Mouse (Mus musculus) G1E (cell line): ENCODE measurements around the gene Anapc13. TPM values are rescaled to one million over a fixed set of nuclear protein-coding genes. Genes with fewer than 3 reads are reported as not detected.

Experiments used
- ATAC-seq: 2 replicates; pipeline ENCODE4 v1.8.0; 2016; ENCODE audit warnings: mild to moderate bottlenecking; ENCODE audit not compliant: insufficient number of reproducible peaks, poor library complexity, low FRiP score, severe bottlenecking; ENCODE audit errors: extremely low read depth
- DNase-seq: peaks from one replicate; pipeline ENCODE4 v3.0.0; 2012; ENCODE audit warnings: low spot score
- H3K27me3 ChIP-seq: 2 replicates; pipeline ENCODE4 v1.6.1; 2012; ENCODE audit warnings: mild to moderate bottlenecking, low read length, inconsistent platforms; ENCODE audit not compliant: insufficient read depth
- H3K36me3 ChIP-seq: replicated peaks from 2 replicates; pipeline ENCODE3; 2012; ENCODE audit warnings: mild to moderate bottlenecking, inconsistent platforms
- H3K4me1 ChIP-seq: 2 replicates; pipeline ENCODE4 v1.6.1; 2012; ENCODE audit warnings: low read depth, low read length, inconsistent platforms, mixed read lengths; ENCODE audit not compliant: insufficient read depth
- H3K4me3 ChIP-seq: 2 replicates; pipeline ENCODE4 v1.5.1; 2012; ENCODE audit warnings: low read depth, mild to moderate bottlenecking, inconsistent platforms, low read length, moderate library complexity, mixed read lengths
- H3K9me3 ChIP-seq: replicated peaks from 2 replicates; pipeline ENCODE4 v1.6.1; 2012; ENCODE audit warnings: inconsistent platforms
- CTCF ChIP-seq: IDR thresholded peaks from 2 replicates; pipeline ENCODE4 v1.5.1; 2012; ENCODE audit warnings: low read depth, low read length, inconsistent platforms, mixed read lengths
- GATA1 ChIP-seq: IDR thresholded peaks from 2 replicates; pipeline ENCODE4 v1.6.1; 2012; ENCODE audit warnings: borderline replicate concordance, low read length, inconsistent platforms, mixed read lengths
- GATA2 ChIP-seq: IDR thresholded peaks from 2 replicates; pipeline ENCODE4 v1.6.1; 2012; ENCODE audit warnings: low read depth, low read length, inconsistent platforms, borderline replicate concordance
- POLR2AphosphoS5 ChIP-seq: IDR thresholded peaks from 2 replicates; pipeline ENCODE4 v1.6.1; 2012; ENCODE audit warnings: low read depth, low read length, inconsistent platforms; ENCODE audit not compliant: insufficient replicate concordance
- TAL1 ChIP-seq: conservative IDR thresholded peaks from 2 replicates; pipeline ENCODE4 v1.6.1; 2012; ENCODE audit warnings: low read depth, low read length, inconsistent platforms, mixed read lengths
- polyA plus RNA-seq: library from polyadenylated mRNA; stranded (reverse); fragments of >175 nt; gene quantifications from 2 replicates; pipeline ENCODE4 v1.2.3, GENCODE M21; 2012
- total RNA-seq, 2 experiments: library from RNA; stranded (forward) in 1 of 2; stranded (reverse) in 1 of 2; fragments of 200-1000 nt in 1 of 2; fragments of >200 nt in 1 of 2; fragmentation: Nextera tagmentation in 1 of 2; gene quantifications; 2 replicates each; pipeline ENCODE4 v1.2.3; 2014 to 2017

The Anapc13 gene
- total RNA-seq (2014; fragmentation: Nextera tagmentation) (36.5 and 39.3 TPM in 2 replicates), total RNA-seq (2017) (103 and 137 TPM in 2 replicates), polyA plus RNA-seq (35.0 and 55.8 TPM in 2 replicates)

DNA sequence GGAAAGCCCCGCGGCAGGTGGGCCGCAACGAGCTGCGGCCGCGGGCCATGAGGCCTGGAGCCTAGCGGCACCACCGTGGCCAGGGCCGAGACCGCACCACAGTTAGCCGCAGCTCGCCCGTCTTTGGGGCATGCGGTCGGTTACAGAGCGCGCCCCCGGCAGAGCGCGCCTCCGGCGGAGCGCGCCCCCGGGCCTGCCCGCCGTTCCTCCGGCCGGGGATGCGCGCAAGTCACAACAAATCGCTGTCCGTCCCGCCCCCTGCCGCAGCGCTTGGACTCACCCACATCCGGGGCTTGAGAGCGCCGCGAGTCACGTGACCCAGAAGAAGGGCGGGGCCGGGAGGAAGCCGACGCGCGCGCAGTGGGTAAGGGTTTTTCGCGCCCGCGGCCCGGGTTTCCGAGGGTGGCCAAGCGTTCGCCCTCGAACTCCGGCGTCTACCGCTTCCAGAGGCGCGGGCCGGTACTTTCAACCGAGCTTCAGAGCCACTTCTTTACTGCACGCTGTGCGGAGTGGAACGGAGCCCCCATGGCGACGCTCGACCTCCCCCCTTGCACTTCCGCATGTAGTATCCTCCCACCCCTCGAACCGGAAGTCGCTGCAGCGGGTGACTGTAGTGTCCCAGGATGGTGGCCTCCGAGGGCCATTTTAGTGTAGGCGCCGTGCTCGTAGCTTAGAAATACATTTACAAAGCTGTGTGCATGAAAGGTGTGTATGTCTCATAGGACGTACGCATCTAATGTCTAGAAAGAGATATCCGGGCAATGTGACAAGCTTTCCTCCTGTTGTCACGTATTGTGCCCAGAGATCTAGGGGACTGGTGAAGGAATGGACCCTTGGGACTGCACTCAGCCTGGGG lies at the start of gene Anapc13, which contains the start of gene Cep63:
Anapc13 (plus strand) TSS at position 314 of the 856 bp plus-strand sequence.
Cep63 (minus strand) TSS at position 552 of the 856 bp plus-strand sequence.
- Histone ChIP-seq H3K9me3 (no peaks in the 10 kb centered on the region), H3K36me3 (peaks cover 40% of the 10 kb centered on the region), H3K4me3 (peak within 1 kb of the TSS; percentile 87), H3K27me3 (no peaks in the 10 kb centered on the region), H3K4me1 (peaks cover 41% of the 10 kb centered on the region)
- peak; percentile 91 for DNase-seq
- ATAC-seq, result peak; percentile 66
- TF ChIP-seq TAL1 (no peak), GATA2 (no peak), GATA1 (no peak), POLR2AphosphoS5 (no peak), CTCF (no peak)

DNA sequence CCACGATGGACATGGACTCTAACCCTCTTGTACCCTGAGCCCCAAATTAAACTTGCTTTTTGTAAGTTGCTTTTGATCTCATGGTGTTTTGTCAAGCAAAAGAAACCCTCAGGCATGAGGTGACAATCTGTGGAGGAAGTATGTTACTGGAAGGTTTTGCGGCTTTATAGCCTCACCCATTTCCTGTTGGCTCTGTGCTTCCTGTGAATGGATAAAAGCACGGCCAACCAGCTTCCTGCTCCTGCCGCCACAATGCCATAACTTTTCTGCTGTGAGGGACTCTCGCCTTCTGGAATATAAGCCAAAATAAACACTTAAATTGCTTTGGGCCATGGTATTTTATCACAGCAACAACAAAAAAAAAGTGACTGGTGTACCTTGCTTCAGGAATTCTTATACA lies 48.6 kb upstream of the Anapc13 start:
- DNase-seq (no peak), ATAC-seq (no peak)
- H3K4me1 ChIP-seq, result no peaks in the 10 kb centered on the region
- 0 out of 2 replicates have a peak, but pooled peaks cover 2% of the 10 kb centered on the region for H3K27me3 ChIP-seq
- no peak for TF ChIP-seq TAL1
- no peak for TF ChIP-seq CTCF
- H3K36me3 ChIP-seq, result no peaks in the 10 kb centered on the region
- no peaks in the 10 kb centered on the region for H3K9me3 ChIP-seq
- H3K4me3 ChIP-seq, result no peak overlapping the region

DNA sequence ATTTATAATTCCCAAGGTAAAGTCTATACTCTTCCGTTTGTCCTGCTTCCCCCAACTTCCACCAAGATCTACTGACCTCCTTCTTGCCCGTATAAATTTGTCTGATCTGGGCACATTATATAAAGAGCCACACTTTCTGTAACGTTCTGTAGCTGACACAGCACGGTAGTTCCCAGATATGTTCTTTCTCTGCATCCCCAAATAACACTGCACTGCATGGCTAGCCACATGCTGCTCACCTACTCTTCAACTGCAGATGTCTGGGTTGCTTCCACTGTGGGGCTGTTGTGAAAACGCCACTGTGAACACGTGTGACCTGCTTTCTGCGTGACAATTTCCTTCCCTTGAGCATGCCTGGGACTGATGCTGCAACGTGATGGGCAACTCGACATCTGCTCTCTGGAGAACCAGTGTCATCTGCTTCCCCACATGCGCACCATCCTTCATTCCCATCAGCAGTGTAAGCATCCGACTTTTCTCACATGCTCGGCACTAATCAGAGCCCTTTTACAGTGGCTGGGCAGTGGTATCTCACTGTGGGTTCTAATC lies 44.1 kb upstream of the Anapc13 start:
- DNase-seq (no peak), ATAC-seq (no peak)
- Histone ChIP-seq H3K9me3 (no peaks in the 10 kb centered on the region), H3K36me3 (peaks cover 36% of the 10 kb centered on the region), H3K27me3 (0 out of 2 replicates have a peak, but pooled peaks cover 2% of the 10 kb centered on the region), H3K4me1 (no peaks in the 10 kb centered on the region), H3K4me3 (no peak overlapping the region)
- TF ChIP-seq CTCF (no peak), GATA1 (no peak), TAL1 (no peak), POLR2AphosphoS5 (no peak), GATA2 (no peak)

DNA sequence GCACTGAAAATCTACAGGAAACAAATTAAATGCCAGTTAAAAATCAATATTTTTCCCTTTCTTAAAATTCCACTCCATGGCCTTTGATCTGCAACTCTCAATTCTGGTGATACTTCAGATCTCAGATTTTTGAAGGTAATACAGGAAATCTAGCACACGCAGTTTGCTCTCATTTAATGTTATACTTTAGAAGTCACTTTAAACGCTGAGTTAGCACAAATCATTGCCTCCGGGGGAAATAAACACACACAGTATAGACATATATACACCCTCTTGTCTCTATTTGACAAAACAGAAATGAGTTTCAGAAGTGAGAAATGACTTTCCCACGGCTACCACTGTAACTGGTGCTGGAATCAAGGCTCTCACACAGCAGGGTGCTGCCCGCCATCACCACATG lies 38.7 kb upstream of the Anapc13 start:
- Histone ChIP-seq H3K4me1 (no peaks in the 10 kb centered on the region), H3K36me3 (peaks cover 65% of the 10 kb centered on the region), H3K4me3 (no peak overlapping the region), H3K27me3 (no peaks in the 10 kb centered on the region), H3K9me3 (no peaks in the 10 kb centered on the region)
- no peak for DNase-seq
- no peak for ATAC-seq
- TF ChIP-seq GATA1 (no peak), POLR2AphosphoS5 (no peak), TAL1 (no peak), CTCF (no peak), GATA2 (no peak)

DNA sequence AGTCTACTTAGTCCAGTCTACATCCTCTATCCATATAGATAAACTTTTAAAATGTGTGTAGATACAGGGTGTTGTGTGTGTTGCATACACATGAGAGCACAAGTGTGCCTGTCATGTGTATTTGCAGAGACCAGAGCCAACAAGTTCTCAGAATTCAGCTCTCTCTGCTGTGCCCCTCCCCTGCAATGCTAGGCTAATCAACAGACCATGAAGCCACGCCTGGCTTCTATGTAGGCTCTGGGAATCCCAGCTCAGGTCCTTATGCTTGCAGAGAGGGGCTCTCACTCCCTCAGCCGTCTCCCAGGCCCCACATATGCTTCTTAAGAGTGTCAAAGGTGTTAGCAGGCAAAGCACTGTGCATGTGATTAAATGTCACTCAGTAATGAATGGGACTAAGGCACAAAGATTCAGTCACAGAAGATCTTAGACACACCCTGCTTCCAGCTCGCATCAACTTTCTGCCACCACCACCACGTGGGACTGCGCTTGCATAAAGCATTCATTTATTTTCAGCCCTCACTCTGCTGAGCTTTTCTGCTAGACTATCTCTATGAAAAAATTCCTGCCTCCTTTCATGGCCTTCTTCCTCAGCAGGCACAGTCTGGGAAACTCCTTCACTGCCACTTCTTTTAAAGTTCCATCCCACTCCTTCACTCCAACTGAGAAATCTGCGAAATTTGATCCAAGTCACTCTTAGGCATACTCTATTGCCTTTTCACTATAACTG lies 31.3 kb upstream of the Anapc13 start:
- Histone ChIP-seq H3K27me3 (no peaks in the 10 kb centered on the region), H3K9me3 (no peaks in the 10 kb centered on the region), H3K4me3 (no peak overlapping the region), H3K4me1 (0 out of 2 replicates have a peak, but pooled peaks cover 2% of the 10 kb centered on the region), H3K36me3 (peaks cover 67% of the 10 kb centered on the region)
- ATAC-seq, result no peak
- DNase-seq, result no peak
- no peak for TF ChIP-seq GATA1
- TF ChIP-seq POLR2AphosphoS5, result no peak
- no peak for TF ChIP-seq TAL1
- TF ChIP-seq CTCF, result no peak
- TF ChIP-seq GATA2, result no peak
